Mouse (Mus musculus) frontal cortex, postnatal 36 days (tissue): ENCODE measurements around the gene Egfl8.

Experiments used
- DNase-seq, 2 experiments: peaks; one replicate each; pipeline ENCODE4 v3.0.0; 2022; ENCODE audit warnings: low spot score in 2 of 2

The Egfl8 gene

GRCm38 (mm10) chr17:34578070-34578469 is 37.7 kb downstream of the Egfl8 start:
- no peak for DNase-seq

DNA sequence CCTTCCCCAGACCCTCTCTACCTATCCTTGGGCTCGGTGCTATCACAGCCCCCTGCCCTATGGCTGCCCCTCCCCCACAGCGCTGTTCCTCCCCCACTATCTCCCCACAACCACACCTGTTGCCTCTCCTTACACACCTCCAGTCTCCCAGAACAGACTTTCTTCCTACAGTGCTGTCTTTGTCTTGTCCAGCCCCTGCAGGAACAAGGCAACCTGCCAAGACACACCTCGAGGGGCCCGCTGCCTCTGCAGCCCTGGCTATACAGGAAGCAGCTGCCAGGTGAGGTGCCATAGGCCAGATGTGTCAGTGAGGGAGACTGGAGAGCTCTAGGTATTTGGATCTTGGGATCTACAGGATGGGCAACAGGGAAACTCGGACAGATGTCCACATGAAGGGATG is 39.2 kb downstream of the Egfl8 start:
- DNase-seq = no peak

GRCm38 (mm10) chr17:34572361-34572760 is 43.4 kb downstream of the Egfl8 start:
- no peak for DNase-seq

GRCm38 (mm10) chr17:34571875-34572274 is 43.9 kb downstream of the Egfl8 start:
- no peak for DNase-seq

- no peak for DNase-seq
Measured at GRCm38 (mm10) chr17:34569919-34570318, 45.9 kb downstream of the Egfl8 start.

- DNase-seq = no peak
Measured at GRCm38 (mm10) chr17:34568421-34568820, 47.4 kb downstream of the Egfl8 start.

DNA sequence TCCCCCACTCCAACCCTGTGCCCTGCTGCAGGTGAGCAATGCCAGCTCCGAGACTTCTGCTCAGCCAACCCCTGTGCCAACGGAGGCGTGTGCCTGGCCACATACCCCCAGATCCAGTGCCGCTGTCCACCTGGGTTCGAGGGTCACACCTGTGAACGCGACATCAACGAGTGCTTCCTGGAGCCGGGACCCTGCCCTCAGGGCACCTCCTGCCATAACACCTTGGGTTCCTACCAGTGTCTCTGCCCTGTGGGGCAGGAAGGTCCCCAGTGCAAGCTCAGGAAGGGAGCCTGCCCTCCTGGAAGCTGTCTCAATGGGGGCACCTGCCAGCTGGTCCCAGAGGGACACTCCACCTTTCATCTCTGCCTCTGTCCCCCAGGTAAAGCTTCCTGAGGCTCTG is 48.5 kb downstream of the Egfl8 start:
- no peak for DNase-seq

DNA sequence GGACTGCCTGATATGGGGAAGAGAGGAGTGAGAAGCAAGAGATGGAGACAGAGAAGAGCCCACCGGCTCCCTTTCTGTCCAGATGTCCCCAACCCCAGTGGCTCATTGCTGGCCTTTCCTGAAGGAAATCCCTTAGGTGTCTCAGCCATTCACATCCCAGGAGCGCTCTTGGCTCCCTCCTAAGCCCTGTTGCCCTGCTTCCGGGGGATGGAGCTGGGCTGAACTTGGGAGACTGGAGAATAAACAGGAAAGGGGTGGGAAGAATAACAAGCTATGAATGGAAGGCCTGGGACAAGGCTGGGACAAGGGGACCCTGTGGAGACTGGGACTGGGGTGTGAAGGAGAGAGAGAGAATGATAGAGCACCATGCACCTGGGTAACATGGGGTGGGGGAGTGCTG is 51.0 kb downstream of the Egfl8 start:
- no peak for DNase-seq

GRCm38 (mm10) chr17:34564003-34564421 is 51.8 kb downstream of the Egfl8 start, which contains the start of gene Notch4:
Notch4 (plus strand) TSS chr17:34564268.
- DNase-seq = no peak

DNA sequence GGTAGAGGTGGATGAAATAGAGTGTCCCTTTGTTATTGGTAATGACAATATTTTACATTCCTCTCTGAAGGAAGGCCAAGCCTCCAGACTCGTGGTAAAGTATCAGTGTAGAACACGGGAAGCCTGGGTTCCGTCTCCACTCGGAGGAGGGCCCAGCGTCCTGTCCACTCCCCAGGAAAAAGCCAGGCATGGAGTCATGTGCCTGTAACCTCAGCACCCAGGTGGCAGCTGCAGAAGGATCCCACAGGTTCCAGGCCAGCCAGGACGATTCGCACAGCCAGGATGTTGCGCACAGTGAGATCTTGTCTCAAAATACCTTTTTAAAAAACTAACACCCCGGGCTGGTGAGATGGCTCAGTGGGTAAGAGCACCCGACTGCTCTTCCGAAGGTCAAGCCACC is 52.4 kb downstream of the Egfl8 start:
- DNase-seq = no peak
